Mouse (Mus musculus) limb, embryonic 14.5 days (tissue): Measurements from ENCODE around the gene Dtnb. TPM values are rescaled to one million over a fixed set of nuclear protein-coding genes. Genes with fewer than 3 reads are reported as not detected.

Experiments
- ATAC-seq: fragments of 200-750 bp; cut with Nextera tagmentation; 2 replicates; pipeline ENCODE4 v1.8.0; 2017; ENCODE audit warnings: low read depth, moderate number of reproducible peaks, moderate TSS enrichment; ENCODE audit not compliant: low FRiP score
- DNase-seq: peaks from one replicate; pipeline ENCODE4 v3.0.0-alpha.2; 2015; ENCODE audit warnings: low spot score
- H3K27ac ChIP-seq: fragments of 300-500 bp; sonication (generic); replicated peaks from 2 replicates; pipeline ENCODE4 v1.5.1; 2014; ENCODE audit warnings: low read depth, mild to moderate bottlenecking, low read length, moderate library complexity, mixed read lengths
- H3K27me3 ChIP-seq: fragments of 300-500 bp; sonication (generic); 2 replicates; pipeline ENCODE4 v1.6.1; 2014; ENCODE audit warnings: low read length, mixed read lengths; ENCODE audit not compliant: control insufficient read depth, insufficient read depth
- H3K36me3 ChIP-seq: fragments of 300-500 bp; sonication (generic); 2 replicates; pipeline ENCODE4 v1.6.1; 2014; ENCODE audit warnings: mild to moderate bottlenecking, low read length, moderate library complexity, mixed read lengths; ENCODE audit not compliant: control insufficient read depth, insufficient read depth
- H3K4me1 ChIP-seq: fragments of 300-500 bp; sonication (generic); 2 replicates; pipeline ENCODE4 v1.6.1; 2014; ENCODE audit warnings: antibody characterized with exemption, low read length, mixed read lengths; ENCODE audit not compliant: control insufficient read depth, insufficient read depth
- H3K4me2 ChIP-seq: fragments of 300-500 bp; sonication (generic); replicated peaks from 2 replicates; pipeline ENCODE4 v1.6.1; 2014; ENCODE audit warnings: low read depth, mild to moderate bottlenecking, low read length, moderate library complexity; ENCODE audit not compliant: severe bottlenecking
- H3K4me3 ChIP-seq: fragments of 300-500 bp; sonication (generic); replicated peaks from 2 replicates; pipeline ENCODE4 v1.5.1; 2014; ENCODE audit warnings: low read length
- H3K9ac ChIP-seq: fragments of 300-500 bp; sonication (generic); 2 replicates; pipeline ENCODE4 v1.6.1; 2014; ENCODE audit warnings: mild to moderate bottlenecking, low read depth, low read length, moderate library complexity; ENCODE audit not compliant: severe bottlenecking
- H3K9me3 ChIP-seq: fragments of 300-500 bp; sonication (generic); 2 replicates; pipeline ENCODE4 v1.6.1; 2016; ENCODE audit warnings: low read length; ENCODE audit not compliant: control insufficient read depth
- POLR2A ChIP-seq: fragments of 200-500 bp; IDR thresholded peaks from 2 replicates; pipeline ENCODE4 v1.8.0; 2012; ENCODE audit warnings: inconsistent platforms, mild to moderate bottlenecking, moderate library complexity, borderline replicate concordance; ENCODE audit not compliant: insufficient read depth, insufficient read length; ENCODE audit errors: extremely low read depth
- WGBS: fragments of 180-500 bp; shearing (Covaris S2); extraction: QIAGEN DNeasy Blood & Tissue Kit; methylation state at CpG from one replicate; pipeline ENCODE4 v1.1.7; 2014; 5-methylcytosine and 5-hydroxymethylcytosine counted together
- polyA plus RNA-seq, 2 experiments: library from polyadenylated mRNA; depleted of rRNA in 1 of 2; stranded (reverse) in 1 of 2; unstranded in 1 of 2; fragments of >200 nt; fragmentation: Nextera tagmentation in 1 of 2; extraction: Ambion mirVana in 1 of 2; gene quantifications; 2 replicates each; pipeline versions ENCODE4 v1.2.1 to v1.2.3; 2012 to 2014

Dtnb gene
- polyA plus RNA-seq, 2 experiments = 32.3 to 46.5 TPM

DNA sequence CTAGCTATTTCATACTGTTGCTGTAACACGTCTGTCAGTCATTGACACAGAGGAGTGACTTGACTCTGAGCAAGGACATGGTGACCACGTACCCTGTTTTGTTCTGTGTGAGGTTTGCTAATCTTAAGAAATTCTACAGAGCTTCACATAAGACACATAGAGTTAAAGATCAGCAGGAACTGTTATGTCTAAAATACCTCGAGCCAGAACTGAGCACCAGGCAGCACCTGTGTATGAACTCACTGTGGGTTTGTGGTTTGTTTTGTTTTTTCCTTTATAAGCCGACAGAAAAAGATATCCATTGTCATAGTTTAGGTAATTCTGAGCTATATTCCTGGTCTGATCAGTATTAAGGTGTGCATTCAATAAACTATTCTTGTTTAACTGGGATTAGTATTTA is 24.7 kb upstream of the Dtnb start:
- Histone ChIP-seq H3K9ac (no peak overlapping the region), H3K4me3 (no peak overlapping the region), H3K4me2 (no peak overlapping the region), H3K9me3 (no peaks in the 10 kb centered on the region), H3K36me3 (no peaks in the 10 kb centered on the region), H3K4me1 (peaks cover 2% of the 10 kb centered on the region; the same call in 1 of the 2 replicates), H3K27me3 (no peaks in the 10 kb centered on the region), H3K27ac (no peak overlapping the region)
- TF ChIP-seq POLR2A = no peak
- DNase-seq = no peak
- 58% methylated on average over 4 of the region's 4 CpGs for WGBS
- no peak for ATAC-seq

DNA sequence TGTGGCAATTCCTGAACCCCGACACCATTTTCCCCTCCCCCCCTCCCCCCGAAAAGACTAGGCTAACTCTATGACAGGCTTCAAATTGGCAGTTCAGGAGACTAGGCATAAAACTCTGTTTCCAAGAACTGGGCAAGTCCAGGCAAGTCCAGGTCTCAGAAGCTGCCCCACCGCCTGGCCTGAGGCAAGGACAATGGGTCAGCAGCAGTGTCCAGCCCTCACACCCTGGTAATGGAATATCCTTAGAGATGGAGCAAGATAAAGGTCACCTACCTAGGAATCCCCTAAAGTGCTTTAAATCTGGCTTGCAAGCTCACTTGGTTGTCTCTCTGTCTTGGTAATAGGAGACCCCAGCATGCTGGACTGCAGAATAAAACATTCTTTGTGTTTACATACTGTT is 24.3 kb upstream of the Dtnb start:
- no peak overlapping the region for H3K27ac ChIP-seq
- H3K9ac ChIP-seq = no peak overlapping the region
- ATAC-seq (no peak), DNase-seq (no peak)
- H3K36me3 ChIP-seq = no peaks in the 10 kb centered on the region
- TF ChIP-seq POLR2A = no peak
- H3K27me3 ChIP-seq = no peaks in the 10 kb centered on the region
- peaks cover 2% of the 10 kb centered on the region; the same call in 1 of the 2 replicates for H3K4me1 ChIP-seq
- no peak overlapping the region for H3K4me2 ChIP-seq
- no peak overlapping the region for H3K4me3 ChIP-seq
- 54% methylated on average over 3 of the region's 3 CpGs for WGBS
- no peaks in the 10 kb centered on the region for H3K9me3 ChIP-seq

DNA sequence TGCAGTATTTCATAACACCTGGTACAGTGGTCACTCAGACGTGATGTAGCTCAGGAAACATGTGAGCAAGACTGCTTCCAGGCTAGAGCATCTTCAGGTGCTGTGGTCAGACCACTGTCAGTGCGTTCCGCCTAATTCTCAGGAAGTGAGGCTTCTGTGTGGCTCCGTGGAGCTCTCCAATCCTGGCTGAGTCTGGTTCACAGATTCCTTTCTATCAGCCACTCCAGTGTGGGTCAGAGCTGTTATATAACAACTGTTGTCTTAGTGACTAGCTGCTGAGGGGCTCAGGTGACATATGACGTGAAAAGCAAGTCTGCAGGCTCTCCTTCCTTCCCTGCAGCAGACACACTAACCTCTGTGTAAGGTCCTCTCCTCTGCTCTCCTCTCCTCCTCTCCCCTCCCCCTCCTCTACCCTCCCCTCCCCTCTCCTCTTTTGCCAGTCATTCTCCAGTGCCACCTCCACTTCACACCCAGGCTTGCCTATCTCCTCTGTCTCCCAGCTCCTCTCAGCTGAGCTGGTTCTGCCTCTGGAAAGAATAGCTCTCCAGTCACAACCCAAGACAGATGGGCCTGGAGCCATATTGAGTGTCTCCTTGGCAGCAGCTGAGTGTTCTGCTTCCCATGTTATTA is 23.5 kb upstream of the Dtnb start:
- ATAC-seq = no peak
- H3K9ac ChIP-seq = no peak overlapping the region

GRCm38 (mm10) chr12:3550280-3550679 is 21.9 kb upstream of the Dtnb start:
- no peak overlapping the region for H3K27ac ChIP-seq
- no peaks in the 10 kb centered on the region for H3K9me3 ChIP-seq
- TF ChIP-seq POLR2A = no peak
- no peak overlapping the region for H3K4me2 ChIP-seq
- H3K9ac ChIP-seq = no peak overlapping the region
- H3K36me3 ChIP-seq = no peaks in the 10 kb centered on the region
- peaks cover 2% of the 10 kb centered on the region; the same call in 1 of the 2 replicates for H3K4me1 ChIP-seq
- no peaks in the 10 kb centered on the region for H3K27me3 ChIP-seq
- DNase-seq (no peak), ATAC-seq (no peak)
- no peak overlapping the region for H3K4me3 ChIP-seq
- WGBS = 11% methylated on average over 13 of the region's 13 CpGs

More for the DNA sequence above, 23.5 kb upstream of the Dtnb start:
- H3K4me3 ChIP-seq = no peak overlapping the region
- 43% methylated on average over 5 of the region's 5 CpGs for WGBS
- H3K27me3 ChIP-seq = no peaks in the 10 kb centered on the region
- no peaks in the 10 kb centered on the region for H3K36me3 ChIP-seq
- no peak overlapping the region for H3K27ac ChIP-seq
- no peak overlapping the region for H3K4me2 ChIP-seq
- peaks cover 2% of the 10 kb centered on the region; the same call in 1 of the 2 replicates for H3K4me1 ChIP-seq
- no peak for DNase-seq
- no peaks in the 10 kb centered on the region for H3K9me3 ChIP-seq
- TF ChIP-seq POLR2A = no peak

- Histone ChIP-seq H3K36me3 (no peaks in the 10 kb centered on the region), H3K27me3 (no peaks in the 10 kb centered on the region), H3K9ac (no peak overlapping the region), H3K4me2 (no peak overlapping the region), H3K27ac (no peak overlapping the region), H3K4me1 (no peaks in the 10 kb centered on the region), H3K4me3 (no peak overlapping the region), H3K9me3 (no peaks in the 10 kb centered on the region)
- no peak for TF ChIP-seq POLR2A
- DNase-seq = no peak
- 47% methylated on average over 9 of the region's 9 CpGs for whole genome bisulfite sequencing
- no peak for ATAC-seq
These were observed 14.5 kb upstream of the Dtnb start for GRCm38 (mm10) chr12:3557414-3558319.
